Mouse (Mus musculus) heart, postnatal 0 days (tissue): ENCODE results near the gene Spib. TPM values are rescaled to one million over a fixed set of nuclear protein-coding genes. Genes with fewer than 3 reads are reported as not detected.

Experiments
- ATAC-seq: fragments of 200-750 bp; cut with Nextera tagmentation; 2 replicates; pipeline ENCODE4 v1.8.0; 2017; ENCODE audit warnings: low read depth, moderate number of reproducible peaks, moderate library complexity; ENCODE audit not compliant: insufficient read depth
- DNase-seq: peaks from one replicate; pipeline ENCODE4 v3.0.0-alpha.2; 2016; ENCODE audit warnings: low spot score
- H3K27ac ChIP-seq: fragments of 300-500 bp; sonication (generic); 2 replicates; pipeline ENCODE4 v1.5.1; 2014; ENCODE audit warnings: low read depth, mild to moderate bottlenecking
- H3K27me3 ChIP-seq: fragments of 300-500 bp; sonication (generic); 2 replicates; pipeline ENCODE4 v1.6.1; 2014; ENCODE audit warnings: low read length, mixed read lengths; ENCODE audit not compliant: control insufficient read depth, insufficient read depth
- H3K36me3 ChIP-seq: fragments of 300-500 bp; sonication (generic); replicated peaks from 2 replicates; pipeline ENCODE4 v1.6.1; 2014; ENCODE audit warnings: low read length, mixed read lengths; ENCODE audit not compliant: control insufficient read depth, insufficient read depth
- H3K4me1 ChIP-seq: fragments of 300-500 bp; sonication (generic); 2 replicates; pipeline ENCODE4 v1.6.1; 2014; ENCODE audit warnings: antibody characterized with exemption; ENCODE audit not compliant: control insufficient read depth, insufficient read depth
- H3K4me2 ChIP-seq: fragments of 300-500 bp; sonication (generic); 2 replicates; pipeline ENCODE4 v1.6.1; 2014; ENCODE audit warnings: low read depth, mild to moderate bottlenecking, low read length, moderate library complexity
- H3K4me3 ChIP-seq: fragments of 300-500 bp; sonication (generic); 2 replicates; pipeline ENCODE4 v1.5.1; 2014; ENCODE audit warnings: low read depth, low read length
- H3K9ac ChIP-seq: fragments of 300-500 bp; sonication (generic); replicated peaks from 2 replicates; pipeline ENCODE4 v1.6.1; 2014; ENCODE audit warnings: low read depth, low read length, mixed read lengths
- H3K9me3 ChIP-seq: fragments of 300-500 bp; sonication (generic); replicated peaks from 2 replicates; pipeline ENCODE4 v1.6.1; 2016; ENCODE audit warnings: low read length; ENCODE audit not compliant: control insufficient read depth
- CTCF ChIP-seq: IDR thresholded peaks from 2 replicates; pipeline ENCODE4 v1.5.1; 2016; ENCODE audit warnings: antibody characterized with exemption, control low read depth, low read depth
- EP300 ChIP-seq: IDR thresholded peaks from 2 replicates; pipeline ENCODE4 v1.6.1; 2016; ENCODE audit warnings: antibody characterized with exemption, low read depth
- WGBS: fragments of 180-500 bp; shearing (Covaris S2); extraction: QIAGEN DNeasy Blood & Tissue Kit; methylation state at CpG from one replicate; pipeline ENCODE4 v1.1.7; 2014; 5-methylcytosine and 5-hydroxymethylcytosine counted together
- microRNA-seq: library from miRNA; unstranded; fragments of <30 nt; microRNA quantifications from one replicate; pipeline ENCODE4, GENCODE M21; 2016
- polyA plus RNA-seq: library from polyadenylated mRNA; unstranded; fragments of >200 nt; fragmentation: Nextera tagmentation; extraction: Ambion mirVana; gene quantifications from 2 replicates; pipeline ENCODE4 v1.2.1, GENCODE M21; 2015
- total RNA-seq: library from RNA; depleted of rRNA; stranded (reverse); fragments of >200 nt; gene quantifications from 2 replicates; pipeline ENCODE4 v1.2.3, GENCODE M21; 2014; ENCODE audit warnings: low replicate concordance; rRNA removed

Spib gene
- total and polyA plus RNA-seq, 2 experiments from 2014 or later: 0.11 to 2.6 TPM

- 22% methylated on average over 5 of the region's 5 CpGs for WGBS
- Histone ChIP-seq H3K9ac (no peak overlapping the region), H3K27ac (0 out of 2 replicates have a peak overlapping the region, but pooled peaks have one; percentile 8), H3K4me2 (no peak overlapping the region), H3K36me3 (no peaks in the 10 kb centered on the region; the same call in 1 of the 2 replicates), H3K4me3 (no peak overlapping the region), H3K9me3 (no peaks in the 10 kb centered on the region), H3K27me3 (no peaks in the 10 kb centered on the region), H3K4me1 (peaks cover 12% of the 10 kb centered on the region)
- DNase-seq: peak; percentile 62
- TF ChIP-seq CTCF: peak; percentile 97
- no peak for TF ChIP-seq EP300
- ATAC-seq: peak; percentile 45; the same call in 1 of the 2 replicates
Observed at GRCm38 (mm10) chr7:44484841-44485571, 46.9 kb downstream of the Spib start.

- Histone ChIP-seq H3K9ac (no peak overlapping the region), H3K4me2 (no peak overlapping the region), H3K27ac (peak overlapping the region; percentile 8; the same call in 1 of the 2 replicates), H3K9me3 (no peaks in the 10 kb centered on the region), H3K27me3 (no peaks in the 10 kb centered on the region), H3K4me1 (peaks cover 12% of the 10 kb centered on the region), H3K36me3 (no peaks in the 10 kb centered on the region), H3K4me3 (no peak overlapping the region)
- TF ChIP-seq CTCF: no peak
- TF ChIP-seq EP300: no peak
- no peak for DNase-seq
- ATAC-seq: no peak
- 68% methylated on average over 1 of the region's 1 CpGs for WGBS
Observed at GRCm38 (mm10) chr7:44484109-44484508, 47.8 kb downstream of the Spib start.

- Histone ChIP-seq H3K9ac (peak overlapping the region; percentile 26; the same call in 1 of the 2 replicates), H3K4me2 (peak overlapping the region; percentile 30), H3K36me3 (no peaks in the 10 kb centered on the region), H3K4me3 (no peak overlapping the region), H3K4me1 (peaks cover 12% of the 10 kb centered on the region), H3K9me3 (no peaks in the 10 kb centered on the region), H3K27ac (peak overlapping the region; percentile 20; the same call in 1 of the 2 replicates), H3K27me3 (no peaks in the 10 kb centered on the region)
- DNase-seq: no peak
- ATAC-seq: no peak
- WGBS: 42% methylated on average over 3 of the region's 3 CpGs
- no peak for TF ChIP-seq EP300
- TF ChIP-seq CTCF: no peak
Observed at GRCm38 (mm10) chr7:44482836-44483435, 48.9 kb downstream of the Spib start.

Small RNA genes within 50 kb of the gene (microRNA-seq; reads per million reads assigned to microRNA genes)
- gene Mir7053: 0.71 reads per million

Other genes starting within 250 kb of the Spib start
- gene Clec11a, start 225.2 kb downstream of the Spib start, total RNA-seq: 1.4 and 1.7 TPM in 2 replicates
- 1.00 and 1.3 TPM in 2 replicates for gene Clec11a, start 225.2 kb downstream of the Spib start, polyA plus RNA-seq
- gene Shank1, start 221.8 kb downstream of the Spib start, total RNA-seq: 0.19 and 0.61 TPM in 2 replicates
- gene Shank1, start 221.8 kb downstream of the Spib start, polyA plus RNA-seq: 0.33 and 0.36 TPM in 2 replicates
- 0.58 and 3.1 TPM in 2 replicates for gene Syt3, start 148.0 kb downstream of the Spib start, total RNA-seq
- gene Syt3, start 148.0 kb downstream of the Spib start, polyA plus RNA-seq: 0.81 and 0.86 TPM in 2 replicates
- not detected in 2 replicates for gene 1700008O03Rik, start 146.3 kb downstream of the Spib start, total RNA-seq
- gene 1700008O03Rik, start 146.3 kb downstream of the Spib start, polyA plus RNA-seq: 0.14 and 0.52 TPM in 2 replicates
- 55.6 and 89.5 TPM in 2 replicates for gene Lrrc4b, start 103.1 kb downstream of the Spib start, total RNA-seq
- gene Lrrc4b, start 103.1 kb downstream of the Spib start, polyA plus RNA-seq: 2.8 TPM in 2 replicates
- gene Aspdh, start 66.7 kb downstream of the Spib start, total RNA-seq: 7.5 TPM in 1 of 2 replicates, not detected in the other
- gene Aspdh, start 66.7 kb downstream of the Spib start, polyA plus RNA-seq: 0.40 and 0.86 TPM in 2 replicates
- gene Josd2, start 64.1 kb downstream of the Spib start, total RNA-seq: 123 and 143 TPM in 2 replicates
- 91.2 and 105 TPM in 2 replicates for gene Josd2, start 64.1 kb downstream of the Spib start, polyA plus RNA-seq
- 206 and 212 TPM in 2 replicates for gene Emc10, start 35.5 kb downstream of the Spib start, total RNA-seq
- gene Emc10, start 35.5 kb downstream of the Spib start, polyA plus RNA-seq: 67.0 and 73.2 TPM in 2 replicates
- 3.2 and 4.3 TPM in 2 replicates for gene Fam71e1, start 35.5 kb downstream of the Spib start, total RNA-seq
- gene Fam71e1, start 35.5 kb downstream of the Spib start, polyA plus RNA-seq: 11.4 and 12.5 TPM in 2 replicates
- 3.3 and 4.5 TPM in 2 replicates for gene Mybpc2, start 7.4 kb downstream of the Spib start, total RNA-seq
- gene Mybpc2, start 7.4 kb downstream of the Spib start, polyA plus RNA-seq: 2.5 and 2.6 TPM in 2 replicates
- 36.1 and 41.8 TPM in 2 replicates for gene Pold1, start 16.8 kb upstream of the Spib start, total RNA-seq
- 18.3 and 18.9 TPM in 2 replicates for gene Pold1, start 16.8 kb upstream of the Spib start, polyA plus RNA-seq
- 60.9 and 70.3 TPM in 2 replicates for gene Nr1h2, start 21.9 kb upstream of the Spib start, total RNA-seq
- 50.1 and 51.3 TPM in 2 replicates for gene Nr1h2, start 21.9 kb upstream of the Spib start, polyA plus RNA-seq
- 1.2 TPM in 1 of 2 replicates, not detected in the other for gene Napsa, start 40.3 kb upstream of the Spib start, total RNA-seq
- 0.65 and 0.81 TPM in 2 replicates for gene Napsa, start 40.3 kb upstream of the Spib start, polyA plus RNA-seq
- not detected in 2 replicates for gene Kcnc3, start 58.6 kb upstream of the Spib start, total RNA-seq
- not detected in 2 replicates for gene Kcnc3, start 58.6 kb upstream of the Spib start, polyA plus RNA-seq
- gene Myh14, start 138.8 kb upstream of the Spib start, total RNA-seq: 2.9 TPM in 2 replicates
- 0.89 and 1.4 TPM in 2 replicates for gene Myh14, start 138.8 kb upstream of the Spib start, polyA plus RNA-seq
- not detected in 2 replicates for gene Izumo2, start 176.7 kb upstream of the Spib start, total RNA-seq
- not detected in 2 replicates for gene Izumo2, start 176.7 kb upstream of the Spib start, polyA plus RNA-seq
- gene Vrk3, start 216.3 kb upstream of the Spib start, total RNA-seq: 25.7 and 31.7 TPM in 2 replicates
- 28.7 and 32.9 TPM in 2 replicates for gene Vrk3, start 216.3 kb upstream of the Spib start, polyA plus RNA-seq
- gene Zfp473, start 219.0 kb upstream of the Spib start, total RNA-seq: 0.46 TPM in 1 of 2 replicates, not detected in the other
- gene Zfp473, start 219.0 kb upstream of the Spib start, polyA plus RNA-seq: 0.15 TPM in 2 replicates